Mouse (Mus musculus) right cerebral cortex, postnatal 4 days (tissue): ENCODE measurements around the gene Ppp3ca.

Experiments
- DNase-seq: peaks from one replicate; pipeline ENCODE4 v3.0.0-alpha.2; 2022

The Ppp3ca gene

DNA sequence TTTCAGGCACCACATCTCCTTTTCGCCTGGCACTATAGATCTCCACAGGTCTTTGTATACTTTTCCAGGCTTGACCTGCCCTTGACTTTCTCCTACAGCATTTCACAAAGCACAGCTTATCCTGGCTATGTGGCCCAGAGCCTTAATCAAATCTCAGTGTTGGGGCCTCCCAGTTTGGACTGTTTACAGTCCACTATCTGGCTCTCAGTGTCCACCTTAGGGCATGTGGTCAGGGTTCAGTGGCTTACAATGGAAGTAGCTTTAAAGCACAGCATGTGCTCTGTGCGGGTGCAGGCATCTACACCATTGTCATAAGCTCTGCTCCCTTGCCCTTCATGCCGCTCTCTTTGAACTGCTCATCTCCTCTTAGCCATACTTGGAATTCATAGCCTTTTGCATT lies 146.4 kb downstream of the Ppp3ca start:
- DNase-seq = no peak

DNA sequence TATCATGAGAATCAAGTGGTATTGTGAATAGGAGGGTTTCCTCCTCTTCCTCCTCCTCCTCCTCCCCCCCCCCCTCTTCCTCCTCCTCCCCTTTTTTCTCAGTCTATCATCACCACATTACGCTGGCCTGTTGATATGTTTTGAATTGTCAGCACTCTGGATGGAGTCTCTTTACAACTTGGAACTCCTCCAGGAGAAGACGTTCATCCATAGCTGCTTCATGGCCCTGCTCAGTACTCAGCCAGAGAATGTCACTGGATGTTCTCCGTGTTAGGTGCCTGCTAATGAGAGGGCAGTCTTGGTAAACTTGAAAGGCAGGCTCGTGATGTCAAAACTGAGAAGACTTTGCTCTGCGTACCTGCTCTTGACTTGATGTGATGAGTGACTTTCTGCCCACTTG lies 149.1 kb downstream of the Ppp3ca start:
- no peak for DNase-seq

DNA sequence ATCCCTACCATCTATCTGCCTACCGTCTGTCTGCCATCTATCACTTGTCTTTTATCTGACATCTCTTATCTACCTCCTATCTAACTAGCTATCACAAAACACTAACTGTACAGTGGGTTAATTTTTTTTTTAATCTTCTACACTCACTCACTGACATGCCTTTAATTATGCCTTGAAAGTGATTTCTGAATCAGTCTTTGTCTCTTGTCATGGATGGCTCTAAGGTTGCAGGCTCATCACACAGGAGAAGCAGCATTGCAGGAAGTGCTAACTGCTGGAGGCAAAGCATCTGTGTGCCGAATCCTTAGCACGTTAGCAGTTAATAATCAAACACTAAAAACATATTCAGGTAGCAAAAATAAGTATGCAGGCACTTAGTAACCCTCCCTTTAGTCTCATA lies 151.1 kb downstream of the Ppp3ca start:
- DNase-seq = no peak

DNA sequence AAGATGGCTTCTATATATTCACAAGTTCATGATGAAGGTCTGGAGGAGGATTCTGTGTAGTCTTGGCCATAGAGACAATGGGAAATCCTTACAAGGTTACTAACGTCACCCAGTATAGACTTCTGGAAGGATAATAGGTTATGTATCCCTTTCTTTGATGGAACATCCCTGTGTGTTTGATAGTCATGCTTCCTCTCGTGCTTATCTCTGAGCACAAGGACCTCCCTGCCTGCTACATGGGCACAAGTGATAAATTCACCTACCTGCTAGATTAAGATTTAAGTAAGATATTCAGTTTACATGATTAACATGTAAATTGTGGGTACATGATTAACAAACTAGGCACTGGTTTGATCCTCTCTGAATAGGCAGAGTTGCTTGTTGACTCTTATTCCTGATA lies 152.1 kb downstream of the Ppp3ca start:
- no peak for DNase-seq

DNA sequence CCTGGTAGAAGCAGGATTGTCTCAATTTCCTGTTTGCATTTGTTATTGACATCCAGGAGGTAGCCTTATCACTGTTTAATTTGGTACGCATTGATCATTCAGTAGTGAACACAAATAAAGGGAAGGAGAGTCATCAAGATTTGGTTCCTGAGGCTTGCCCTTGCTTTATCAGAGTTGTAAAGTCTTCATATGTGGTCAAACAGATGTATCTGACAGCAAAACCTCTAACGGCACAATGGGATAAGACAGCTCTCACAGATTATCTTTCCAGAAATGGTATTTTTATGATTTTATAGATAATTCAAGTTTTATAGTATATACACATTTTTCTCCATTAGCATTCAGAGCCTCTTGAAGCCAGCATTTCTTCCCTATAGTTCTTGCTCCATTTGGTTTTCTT lies 152.5 kb downstream of the Ppp3ca start:
- DNase-seq = no peak

DNA sequence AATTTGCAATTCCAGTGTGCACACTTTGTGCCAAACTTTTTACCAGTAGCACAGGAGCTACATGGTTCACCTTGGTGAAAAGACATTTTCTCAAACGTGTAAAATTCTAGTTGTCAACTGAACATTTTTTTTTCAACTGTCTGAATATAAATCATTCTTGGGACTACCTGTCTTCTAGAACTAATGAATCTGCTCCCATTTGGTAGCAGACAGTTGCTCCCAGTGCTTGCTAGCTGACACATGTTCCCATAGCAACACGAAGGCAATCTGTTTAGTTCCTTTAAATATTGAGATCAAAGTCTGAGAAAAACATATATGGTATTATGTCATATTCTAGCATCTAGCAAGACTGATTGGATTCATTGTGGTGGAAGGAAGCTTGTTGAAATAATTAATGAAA lies 158.5 kb downstream of the Ppp3ca start:
- DNase-seq = no peak

DNA sequence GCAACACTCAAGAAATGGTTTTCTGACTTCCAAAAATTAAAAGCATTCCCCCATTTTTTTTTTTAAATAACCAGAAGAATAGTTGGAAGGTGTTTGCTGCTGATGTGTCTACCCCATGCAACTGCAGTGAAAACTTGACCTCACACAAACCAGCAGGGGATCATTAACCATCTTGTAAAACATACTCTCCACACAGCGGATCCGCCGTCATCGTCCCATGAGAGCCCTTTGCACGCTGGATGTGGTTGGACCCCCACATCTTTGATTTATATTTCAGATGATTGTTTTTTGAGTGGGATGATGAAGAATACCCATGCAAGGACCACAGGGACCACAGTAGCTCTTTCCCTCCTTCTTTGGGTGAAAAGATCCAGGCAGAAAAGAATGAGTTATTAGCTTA lies 159.2 kb downstream of the Ppp3ca start:
- no peak for DNase-seq

DNA sequence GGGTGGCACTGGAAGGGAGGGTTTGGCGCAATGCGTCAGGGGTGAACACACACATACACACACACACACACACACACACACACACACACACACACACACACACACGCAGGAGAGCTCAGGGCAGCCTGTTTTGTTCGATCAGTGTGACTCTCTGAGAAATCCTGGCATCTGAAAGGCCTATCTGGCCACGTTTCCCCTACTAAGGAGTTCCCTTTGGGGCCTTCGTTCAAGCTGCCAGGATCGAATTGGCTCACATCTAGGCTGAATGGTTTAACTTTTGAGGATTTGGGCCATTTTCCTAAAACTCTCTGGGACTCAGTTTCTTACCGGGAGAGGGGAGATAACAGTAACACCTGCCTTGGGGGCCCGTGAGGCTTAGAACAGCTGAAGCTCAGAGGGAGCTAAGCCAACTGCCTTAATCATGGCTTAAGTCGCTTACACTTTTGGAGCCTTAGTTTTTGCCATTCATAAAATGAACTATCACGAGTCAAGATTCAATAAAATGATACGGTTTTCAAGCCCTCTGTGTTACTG lies 160.8 kb downstream of the Ppp3ca start:
- DNase-seq = no peak

DNA sequence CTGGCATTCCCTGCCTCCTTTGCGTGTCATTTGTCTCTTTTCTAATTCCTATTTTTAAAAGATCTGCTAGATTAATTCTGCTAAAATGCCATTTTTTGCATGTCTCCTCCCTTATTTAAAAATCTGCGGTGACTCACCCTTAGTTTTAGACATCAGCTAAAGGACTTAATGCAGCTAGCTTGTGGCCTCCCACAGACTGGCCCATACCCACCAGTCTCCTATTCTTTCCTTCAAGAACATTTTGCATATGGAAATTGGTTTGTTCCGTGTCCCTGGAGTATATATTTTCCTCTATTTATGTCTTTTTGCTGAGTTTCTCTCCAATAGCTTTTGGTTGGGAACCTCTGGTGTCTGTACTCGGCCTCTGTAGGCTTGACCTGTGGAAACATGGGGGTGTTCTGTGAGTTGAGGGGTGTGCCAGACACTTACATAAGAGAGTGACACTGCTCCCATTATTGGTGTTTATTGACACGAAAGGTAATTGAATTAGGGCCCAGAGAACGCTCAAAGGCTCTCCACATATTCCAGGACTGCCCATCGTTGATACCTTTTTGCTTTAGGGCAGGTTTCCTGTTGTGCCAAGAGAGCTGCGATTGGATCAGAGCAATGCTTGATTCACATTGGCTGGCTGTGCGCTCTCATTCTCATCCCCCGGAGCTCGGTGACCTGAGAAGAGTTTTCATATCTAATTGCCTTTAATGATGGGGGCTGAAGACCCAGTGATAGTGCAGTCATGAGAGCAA lies 163.2 kb downstream of the Ppp3ca start:
- DNase-seq = no peak

DNA sequence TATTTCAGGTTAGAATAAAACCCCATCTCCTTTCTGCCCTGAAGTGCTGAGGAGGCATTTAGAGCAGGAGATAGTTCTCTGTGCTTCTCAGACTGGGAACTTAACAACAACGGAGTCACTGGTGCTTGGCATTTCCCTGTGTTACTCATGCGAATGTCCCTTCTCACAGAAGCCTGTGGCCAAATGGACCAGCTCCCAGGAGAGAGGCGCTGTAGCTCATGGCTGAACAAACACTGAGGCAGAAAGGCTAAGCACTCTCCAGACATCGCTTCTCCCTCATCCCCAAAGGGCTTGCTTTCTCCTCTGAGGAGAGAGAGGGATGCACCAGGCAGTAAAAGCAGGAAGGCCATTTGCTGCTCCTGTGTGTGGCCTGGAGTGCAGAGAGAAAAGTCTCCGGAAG lies 164.0 kb downstream of the Ppp3ca start:
- no peak for DNase-seq

DNA sequence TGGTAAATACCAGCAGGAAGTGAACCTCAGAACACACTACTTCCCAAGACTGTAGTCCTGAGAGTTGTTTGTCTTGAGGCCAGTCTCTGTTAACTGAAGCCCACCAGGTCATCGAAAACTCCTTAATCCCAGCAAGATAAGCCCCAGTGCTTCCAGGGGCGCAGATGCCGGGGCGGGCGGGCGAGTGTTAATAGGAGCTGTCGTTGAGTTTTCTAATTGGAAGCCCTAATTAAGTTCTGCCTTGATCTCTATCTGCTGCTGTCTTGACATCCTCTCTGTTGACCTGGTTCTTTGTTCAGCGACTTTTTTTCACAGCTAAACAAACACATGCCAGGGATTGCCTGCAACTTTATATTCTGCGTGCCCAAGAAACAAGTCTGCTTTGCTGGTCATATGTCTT lies 165.9 kb downstream of the Ppp3ca start:
- DNase-seq = no peak

DNA sequence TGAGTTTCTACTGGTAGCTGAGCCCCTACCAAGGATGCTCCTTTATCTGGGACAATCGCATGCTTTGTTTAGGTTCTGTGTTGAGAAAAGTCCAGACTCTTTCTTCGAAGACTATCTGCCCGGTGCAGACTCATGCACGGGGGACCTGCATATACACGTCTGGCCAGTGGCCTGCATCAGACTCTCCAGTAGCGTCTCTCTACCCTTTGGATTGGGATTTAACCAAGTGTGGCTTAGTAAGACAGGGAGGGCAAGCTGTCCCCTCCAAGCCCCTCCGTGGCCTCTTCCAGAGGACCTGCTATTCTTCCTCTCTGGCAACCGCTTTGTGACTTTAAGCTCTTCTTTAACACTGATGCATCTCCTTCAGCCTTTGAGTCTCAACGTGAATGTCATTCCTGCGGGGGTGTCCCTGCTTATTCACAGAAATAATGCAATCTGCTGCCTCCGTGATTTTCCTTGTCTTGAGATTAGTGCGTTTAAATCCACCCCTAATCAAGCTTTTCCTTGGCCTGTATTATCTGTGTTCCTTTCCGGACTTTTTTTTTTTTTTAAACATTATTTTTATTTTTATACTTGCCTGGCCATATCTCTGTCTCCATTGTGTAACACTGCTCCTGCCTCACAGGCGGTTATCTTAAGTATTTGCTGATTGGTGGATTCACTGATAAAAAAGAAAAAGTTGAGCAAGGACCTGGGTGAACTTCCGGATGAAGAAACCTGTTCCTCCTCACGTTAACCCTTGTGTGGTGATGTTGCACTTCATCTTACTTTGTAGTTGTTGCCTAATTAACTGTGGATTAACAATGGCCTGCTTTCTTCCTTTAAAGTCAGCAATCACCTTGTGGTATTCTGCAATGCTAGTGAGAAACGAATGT lies 166.6 kb downstream of the Ppp3ca start:
- DNase-seq = no peak

DNA sequence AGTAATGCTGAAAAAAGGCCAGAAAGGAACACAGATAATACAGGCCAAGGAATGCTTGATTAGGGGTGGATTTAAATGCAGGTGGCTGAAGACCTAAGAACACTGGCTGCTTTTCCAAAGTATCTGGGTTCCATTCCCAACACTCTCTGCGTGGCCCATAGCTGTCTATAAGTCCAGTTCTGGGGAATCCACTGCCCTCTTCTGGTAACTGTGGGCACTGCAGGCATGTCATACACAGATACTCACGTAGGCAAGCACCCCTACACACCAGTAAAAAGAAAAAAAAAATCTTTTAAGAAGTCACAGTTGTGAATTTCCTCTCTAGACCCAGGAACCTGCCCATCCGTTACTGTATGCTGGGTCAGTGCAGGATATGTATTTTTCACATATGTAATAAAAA lies 167.7 kb downstream of the Ppp3ca start:
- peak; percentile 63 for DNase-seq

DNA sequence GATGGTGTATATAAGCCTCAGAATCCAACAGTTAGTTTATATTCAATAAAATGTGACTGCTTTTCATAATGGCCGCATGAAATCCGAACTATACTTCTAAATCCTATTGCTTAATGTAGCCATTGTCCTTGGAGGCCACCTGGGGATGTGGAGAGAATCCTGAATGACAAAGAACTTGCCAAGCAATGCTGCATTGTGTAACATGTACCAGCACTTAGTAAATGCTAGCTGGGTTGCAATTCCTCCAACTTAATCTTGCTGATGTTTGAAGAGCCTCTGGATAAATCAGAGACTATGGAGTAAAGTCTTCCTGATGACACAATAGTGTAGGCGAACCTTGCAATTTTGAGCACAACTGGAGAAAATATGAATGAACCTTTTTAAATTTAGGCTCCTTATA lies 171.4 kb downstream of the Ppp3ca start:
- DNase-seq = no peak

DNA sequence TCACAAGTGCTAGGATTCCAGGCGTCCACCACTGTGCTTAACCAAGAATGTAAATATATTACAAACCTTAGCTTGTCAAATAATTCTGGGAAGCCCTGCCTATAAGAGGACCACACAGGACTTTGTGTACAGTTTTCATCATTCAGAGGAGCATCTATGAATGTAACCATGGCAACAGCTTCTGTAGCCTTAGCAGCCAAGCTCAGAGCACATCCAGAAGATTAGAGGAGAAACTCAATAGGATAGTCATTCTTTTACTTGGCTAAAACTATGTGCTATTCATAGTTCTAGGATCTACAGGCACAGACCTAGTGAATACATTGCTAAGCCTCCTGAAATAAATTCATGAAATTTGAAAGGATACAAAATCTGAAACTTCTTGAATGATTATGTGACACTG lies 172.5 kb downstream of the Ppp3ca start:
- DNase-seq = no peak

DNA sequence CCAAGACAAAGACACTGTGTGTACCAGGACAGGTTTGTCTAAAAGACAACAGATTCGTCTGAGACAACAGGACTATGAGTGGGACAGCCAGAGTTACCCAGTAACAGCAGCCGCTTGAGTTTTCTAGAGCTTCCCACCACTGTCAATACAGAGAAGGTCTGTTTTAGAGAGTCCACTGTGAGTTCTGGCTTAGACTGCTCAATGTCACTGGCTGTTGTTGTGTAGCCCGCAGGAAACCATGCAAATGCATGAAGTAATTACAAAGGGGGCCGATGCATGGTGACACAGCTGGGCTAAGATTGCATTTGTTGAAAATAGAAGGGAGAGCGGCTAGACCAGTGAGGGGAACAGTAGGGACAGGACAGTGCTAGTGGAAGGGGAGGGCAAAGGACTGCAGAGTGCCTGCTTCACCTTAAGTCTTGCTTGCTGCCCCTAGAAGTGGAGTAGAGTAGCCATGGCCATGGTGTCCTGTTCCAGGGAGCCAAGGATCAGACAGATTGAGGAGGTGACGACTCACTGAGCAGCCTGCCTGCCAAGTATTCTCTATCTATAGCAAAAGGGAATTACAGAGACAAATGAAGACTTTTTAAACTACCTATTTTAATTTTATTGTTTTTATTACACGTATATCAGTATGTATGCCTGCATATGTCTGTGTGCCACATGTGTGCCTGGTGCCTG lies 174.0 kb downstream of the Ppp3ca start:
- no peak for DNase-seq

DNA sequence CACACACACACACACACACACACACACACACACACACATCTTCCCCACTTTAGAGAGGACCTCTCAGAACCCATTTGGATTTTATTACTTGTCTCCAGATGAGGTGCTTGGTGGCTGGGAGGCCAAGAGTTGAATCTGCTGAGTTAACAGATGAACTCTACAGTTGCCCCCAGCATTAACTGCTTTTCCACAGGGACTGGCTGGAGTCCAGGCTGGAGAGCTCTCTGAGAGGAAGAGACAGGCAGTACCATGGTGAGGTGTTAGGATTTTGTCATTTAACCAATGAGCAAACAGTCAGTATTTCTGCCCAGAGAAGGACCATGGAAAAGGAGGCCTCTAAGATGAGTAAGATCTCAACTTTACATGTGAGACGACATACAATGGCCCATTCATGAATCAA lies 179.1 kb downstream of the Ppp3ca start:
- DNase-seq = no peak

DNA sequence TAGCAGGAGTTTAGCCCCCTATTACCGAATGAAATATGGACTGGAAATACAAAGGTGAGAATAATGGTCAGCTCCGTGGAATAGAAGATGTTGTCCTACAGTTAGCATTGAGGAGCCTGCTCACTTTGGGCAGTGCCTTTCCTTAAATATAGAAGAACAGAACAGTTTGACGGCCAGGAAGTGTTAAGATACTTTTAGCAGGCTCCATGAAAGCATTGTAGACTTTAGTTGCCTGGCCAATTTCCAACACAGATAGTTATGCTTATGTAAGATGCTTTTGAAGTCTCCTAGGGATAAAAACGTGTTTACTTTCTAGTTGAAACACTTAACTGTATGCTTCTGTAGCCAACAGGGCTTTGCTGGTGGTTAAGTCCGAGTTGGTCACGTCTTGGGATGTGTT lies 183.0 kb downstream of the Ppp3ca start:
- DNase-seq = no peak

DNA sequence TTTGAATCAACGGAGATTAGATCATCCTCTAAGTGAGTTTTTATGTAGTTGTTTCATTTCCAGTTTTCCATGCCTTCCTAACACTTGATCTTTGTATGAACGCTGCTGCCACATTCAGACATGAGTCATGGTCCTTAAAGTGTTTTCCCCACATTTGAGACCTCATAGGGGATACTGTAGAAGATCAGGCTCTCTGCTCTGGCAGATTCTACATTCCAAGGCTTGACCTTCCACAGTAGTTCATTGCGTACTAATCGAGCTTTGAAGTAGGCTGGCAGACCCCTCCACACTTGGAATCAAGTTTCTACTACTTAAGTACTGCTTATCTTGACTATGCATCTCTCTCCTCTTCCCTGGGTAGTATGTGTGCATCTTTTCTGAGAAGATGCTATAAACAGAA lies 183.7 kb downstream of the Ppp3ca start:
- no peak for DNase-seq

DNA sequence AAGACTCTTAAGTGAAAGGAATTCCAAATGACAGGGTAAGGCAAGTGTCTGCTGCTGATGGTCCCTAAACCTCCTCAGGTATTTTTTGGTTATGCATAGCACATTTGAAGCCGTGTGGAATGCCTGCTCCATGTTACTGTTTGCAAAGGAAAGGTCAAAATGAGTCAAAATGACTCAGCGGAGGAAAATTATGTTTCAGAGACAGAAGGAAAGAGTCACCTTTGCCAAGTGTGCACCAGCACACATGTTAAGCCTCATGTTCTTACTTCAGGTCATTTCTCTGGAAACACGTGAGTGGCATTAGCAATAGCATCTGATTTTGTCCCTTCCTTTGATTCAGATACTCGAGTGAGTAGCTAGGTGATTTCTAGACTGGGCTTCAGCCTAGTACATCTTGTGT lies 186.1 kb downstream of the Ppp3ca start:
- no peak for DNase-seq

DNA sequence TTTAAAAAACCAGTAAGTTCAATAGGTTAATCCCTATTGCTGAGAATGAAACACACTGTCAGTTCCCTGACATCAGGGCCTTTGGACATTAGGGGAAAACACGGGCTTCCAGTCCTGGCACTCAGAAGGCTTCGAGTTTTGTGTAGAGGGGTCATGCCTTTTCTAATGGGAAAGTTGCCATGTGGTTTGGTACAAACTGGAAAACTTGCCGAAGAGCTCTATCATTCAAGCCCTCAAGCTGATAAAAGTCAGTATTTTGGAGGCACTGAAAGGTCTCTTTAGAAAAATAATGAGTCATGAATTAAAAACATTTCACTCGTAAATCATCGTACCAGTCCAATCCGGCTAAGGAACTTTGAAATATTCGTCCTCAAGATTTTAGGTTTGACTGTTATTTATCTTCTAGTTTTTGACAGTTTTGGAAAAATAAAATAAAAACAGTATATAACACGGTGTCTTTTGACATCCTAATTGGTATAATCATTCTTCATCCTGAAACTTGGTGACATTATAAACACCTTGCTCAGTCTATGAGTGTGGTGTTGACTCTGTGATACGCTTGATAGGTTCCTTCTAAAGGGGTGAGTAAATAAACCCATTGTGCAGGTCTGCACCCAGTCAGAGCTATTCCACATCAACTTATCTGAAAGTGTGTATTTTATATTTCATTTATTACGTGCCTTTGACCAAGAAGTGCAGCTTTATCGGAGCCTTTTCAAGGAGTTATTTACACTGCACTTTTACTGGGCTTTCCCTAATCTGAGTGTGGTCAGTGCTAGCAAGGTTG lies 192.3 kb downstream of the Ppp3ca start:
- DNase-seq = no peak

DNA sequence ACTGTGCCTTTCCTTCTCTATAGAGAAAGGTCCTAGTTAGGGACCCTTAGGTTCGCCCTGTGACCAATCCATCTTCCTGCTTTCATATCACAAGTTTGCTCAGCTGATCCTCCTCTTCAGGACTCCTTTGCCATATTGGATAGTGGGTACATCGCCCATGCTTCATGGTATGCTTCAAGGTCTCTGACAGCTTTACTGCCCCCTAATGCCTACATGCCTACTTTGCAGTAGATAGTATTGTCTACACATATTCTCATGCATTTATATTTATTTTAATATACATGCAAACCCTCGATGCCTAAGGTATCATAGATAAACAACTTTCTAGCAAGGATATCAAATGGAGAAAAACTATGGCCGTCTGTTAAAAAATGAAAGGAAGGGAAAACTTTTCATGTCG lies 193.2 kb downstream of the Ppp3ca start:
- DNase-seq = no peak

DNA sequence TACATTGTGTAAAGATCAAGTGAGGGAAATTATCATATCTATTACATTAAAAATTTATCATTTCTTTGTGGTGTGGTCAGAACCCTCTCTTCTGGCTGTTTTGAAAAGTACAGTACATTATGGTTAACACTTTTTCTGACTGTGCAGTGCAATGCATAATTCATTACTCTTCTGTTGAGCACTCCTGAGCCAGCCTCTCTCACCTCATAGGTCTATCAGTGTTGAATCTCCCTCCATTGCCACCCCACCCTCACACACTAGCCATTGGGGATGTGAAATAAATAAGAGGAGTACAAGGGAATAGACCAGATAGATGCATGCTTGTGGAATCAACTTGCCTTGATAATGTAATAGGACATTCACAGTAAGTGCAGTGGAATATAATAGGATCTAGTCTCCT lies 194.4 kb downstream of the Ppp3ca start:
- no peak for DNase-seq
